Mouse (Mus musculus) liver, embryonic 14.5 days (tissue): ENCODE measurements around the gene Zp1. TPM values are rescaled to one million over a fixed set of nuclear protein-coding genes. Genes with fewer than 3 reads are reported as not detected.

ENCODE experiments used
- ATAC-seq: fragments of 200-750 bp; cut with Nextera tagmentation; 2 replicates; pipeline ENCODE4 v1.8.0; 2017; ENCODE audit warnings: moderate number of reproducible peaks, mild to moderate bottlenecking, moderate library complexity; ENCODE audit not compliant: insufficient read depth
- DNase-seq, 3 experiments: peaks; one replicate each; pipeline ENCODE4 v3.0.0-alpha.2; 2012 to 2013; ENCODE audit warnings: low read depth in 3 of 3, low spot score in 3 of 3
- H3K27ac ChIP-seq: fragments of 300-500 bp; sonication (generic); 2 replicates; pipeline ENCODE4 v1.5.1; 2014; ENCODE audit warnings: moderate library complexity, mild to moderate bottlenecking, control low read depth, inconsistent platforms
- H3K27me3 ChIP-seq: fragments of 300-500 bp; sonication (generic); 2 replicates; pipeline ENCODE4 v1.6.1; 2014; ENCODE audit warnings: mild to moderate bottlenecking, low read length, moderate library complexity; ENCODE audit not compliant: control insufficient read depth, insufficient read depth
- H3K36me3 ChIP-seq: fragments of 300-500 bp; sonication (generic); replicated peaks from 2 replicates; pipeline ENCODE4 v1.6.1; 2014; ENCODE audit warnings: low read depth; ENCODE audit not compliant: control insufficient read depth, insufficient read depth
- H3K4me1 ChIP-seq, 2 experiments: fragments of 200-500 bp in 1 of 2; fragments of 300-500 bp in 1 of 2; sonication (generic) in 1 of 2; replicated peaks; 2 replicates each; pipeline ENCODE4 v1.6.1; 2012 to 2014; ENCODE audit warnings: antibody characterized with exemption in 1 of 2, inconsistent platforms in 1 of 2, low read length in 1 of 2; ENCODE audit not compliant: control insufficient read depth in 2 of 2, insufficient read depth in 2 of 2
- H3K4me2 ChIP-seq: fragments of 300-500 bp; sonication (generic); 2 replicates; pipeline ENCODE4 v1.6.1; 2014; ENCODE audit warnings: low read depth, mild to moderate bottlenecking, control low read depth, moderate library complexity
- H3K4me3 ChIP-seq, 2 experiments: fragments of 200-500 bp in 1 of 2; fragments of 300-500 bp in 1 of 2; sonication (generic) in 1 of 2; 2 replicates each; pipeline ENCODE4 v1.5.1; 2012 to 2014; ENCODE audit warnings: low read depth in 2 of 2, low read length in 2 of 2, mild to moderate bottlenecking in 2 of 2, control low read depth in 1 of 2, inconsistent platforms in 1 of 2, moderate library complexity in 1 of 2; ENCODE audit not compliant: insufficient read depth in 1 of 2
- H3K9ac ChIP-seq: fragments of 300-500 bp; sonication (generic); replicated peaks from 2 replicates; pipeline ENCODE4 v1.6.1; 2014; ENCODE audit warnings: mild to moderate bottlenecking, control low read depth, moderate library complexity
- H3K9me3 ChIP-seq: fragments of 300-500 bp; sonication (generic); 2 replicates; pipeline ENCODE4 v1.6.1; 2016; ENCODE audit warnings: low read length, mixed read lengths; ENCODE audit not compliant: control insufficient read depth
- CTCF ChIP-seq: IDR thresholded peaks from 2 replicates; pipeline ENCODE4 v1.5.1; 2016; ENCODE audit warnings: antibody characterized with exemption, low read depth, control low read depth
- WGBS: fragments of 180-500 bp; shearing (Covaris S2); extraction: QIAGEN DNeasy Blood & Tissue Kit; methylation state at CpG from one replicate; pipeline ENCODE4 v1.1.7; 2014; ENCODE audit not compliant: insufficient replicate concordance; 5-methylcytosine and 5-hydroxymethylcytosine counted together
- polyA plus RNA-seq, 2 experiments: library from polyadenylated mRNA; depleted of rRNA in 1 of 2; stranded (reverse) in 1 of 2; unstranded in 1 of 2; fragments of >200 nt; fragmentation: Nextera tagmentation in 1 of 2; extraction: Ambion mirVana in 1 of 2; gene quantifications; 2 replicates each; pipeline versions ENCODE4 v1.2.1 to v1.2.3; 2012 to 2014

Gene Zp1
- polyA plus RNA-seq, 2 experiments: not detected

DNA sequence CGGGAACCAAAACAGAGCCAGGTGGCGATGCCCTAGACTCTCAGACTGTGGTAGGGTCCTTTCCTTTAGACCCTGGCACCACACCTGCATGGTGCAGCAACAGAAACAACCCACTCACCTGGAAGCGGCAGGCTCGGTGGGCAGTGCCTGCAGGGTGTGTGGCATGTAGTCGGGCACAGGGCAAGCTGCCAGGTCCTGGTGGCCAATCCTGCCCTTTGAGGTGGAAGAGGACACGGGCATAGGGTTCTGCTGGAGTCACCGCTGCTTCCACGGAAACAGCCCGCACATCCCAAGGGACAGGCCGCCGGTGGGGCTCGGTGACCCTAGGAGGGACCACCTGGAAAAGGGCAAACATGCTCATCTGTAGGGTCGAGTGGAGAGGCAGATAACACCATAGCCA, 54.1 kb downstream of the Zp1 start:
- WGBS: 74% methylated on average over 13 of the region's 13 CpGs
- Histone ChIP-seq H3K4me1 (no peaks in the 10 kb centered on the region), H3K27me3 (peaks cover 14% of the 10 kb centered on the region), H3K4me3 (no peak overlapping the region), H3K9ac (no peak overlapping the region), H3K4me2 (no peak overlapping the region), H3K36me3 (no peaks in the 10 kb centered on the region), H3K27ac (no peak overlapping the region), H3K9me3 (no peaks in the 10 kb centered on the region)
- no peak for TF ChIP-seq CTCF
- ATAC-seq (no peak), DNase-seq (no peak)

Other genes starting within 250 kb of the Zp1 start
- gene Pga5, start 242.6 kb downstream of the Zp1 start, polyA plus RNA-seq (2012; rRNA removed): 0.02 TPM in 1 of 2 replicates, not detected in the other
- gene Pga5, start 242.6 kb downstream of the Zp1 start, polyA plus RNA-seq (2014; fragmentation: Nextera tagmentation; extraction: Ambion mirVana): not detected in 2 replicates
- gene Vps37c, start 231.9 kb downstream of the Zp1 start, polyA plus RNA-seq (2012; rRNA removed): 6.0 and 6.3 TPM in 2 replicates
- gene Vps37c, start 231.9 kb downstream of the Zp1 start, polyA plus RNA-seq (2014; fragmentation: Nextera tagmentation; extraction: Ambion mirVana): 9.3 and 10.4 TPM in 2 replicates
- gene Cd5, start 181.6 kb downstream of the Zp1 start, polyA plus RNA-seq (2012; rRNA removed): 0.02 and 0.13 TPM in 2 replicates
- 0.04 TPM in 1 of 2 replicates, not detected in the other for gene Cd5, start 181.6 kb downstream of the Zp1 start, polyA plus RNA-seq (2014; fragmentation: Nextera tagmentation; extraction: Ambion mirVana)
- not detected in 2 replicates for gene Cd6, start 90.6 kb downstream of the Zp1 start, polyA plus RNA-seq (2012; rRNA removed)
- 0.05 TPM in 1 of 2 replicates, not detected in the other for gene Cd6, start 90.6 kb downstream of the Zp1 start, polyA plus RNA-seq (2014; fragmentation: Nextera tagmentation; extraction: Ambion mirVana)
- gene Slc15a3, start 80.9 kb downstream of the Zp1 start, polyA plus RNA-seq (2012; rRNA removed): 3.7 and 3.8 TPM in 2 replicates
- 0.90 and 1.4 TPM in 2 replicates for gene Slc15a3, start 80.9 kb downstream of the Zp1 start, polyA plus RNA-seq (2014; fragmentation: Nextera tagmentation; extraction: Ambion mirVana)
- gene Tmem132a, start 50.7 kb downstream of the Zp1 start, polyA plus RNA-seq (2012; rRNA removed): 2.5 and 2.8 TPM in 2 replicates
- 1.6 and 2.2 TPM in 2 replicates for gene Tmem132a, start 50.7 kb downstream of the Zp1 start, polyA plus RNA-seq (2014; fragmentation: Nextera tagmentation; extraction: Ambion mirVana)
- 10.9 and 11.1 TPM in 2 replicates for gene Tmem109, start 38.6 kb downstream of the Zp1 start, polyA plus RNA-seq (2012; rRNA removed)
- gene Tmem109, start 38.6 kb downstream of the Zp1 start, polyA plus RNA-seq (2014; fragmentation: Nextera tagmentation; extraction: Ambion mirVana): 16.1 and 16.5 TPM in 2 replicates
- 108 and 117 TPM in 2 replicates for gene Prpf19, start 25.4 kb downstream of the Zp1 start, polyA plus RNA-seq (2012; rRNA removed)
- gene Prpf19, start 25.4 kb downstream of the Zp1 start, polyA plus RNA-seq (2014; fragmentation: Nextera tagmentation; extraction: Ambion mirVana): 15.7 and 19.1 TPM in 2 replicates
- 0.02 and 0.04 TPM in 2 replicates for gene Ptgdr2, start 16.5 kb upstream of the Zp1 start, polyA plus RNA-seq (2012; rRNA removed)
- 0.05 and 0.09 TPM in 2 replicates for gene Ptgdr2, start 16.5 kb upstream of the Zp1 start, polyA plus RNA-seq (2014; fragmentation: Nextera tagmentation; extraction: Ambion mirVana)
- gene Ccdc86, start 28.6 kb upstream of the Zp1 start, polyA plus RNA-seq (2012; rRNA removed): 3.3 and 4.9 TPM in 2 replicates
- gene Ccdc86, start 28.6 kb upstream of the Zp1 start, polyA plus RNA-seq (2014; fragmentation: Nextera tagmentation; extraction: Ambion mirVana): 9.9 and 10.6 TPM in 2 replicates
- not detected in 2 replicates for gene Ms4a10, start 54.0 kb upstream of the Zp1 start, polyA plus RNA-seq (2012; rRNA removed)
- 0.23 TPM in 1 of 2 replicates, not detected in the other for gene Ms4a10, start 54.0 kb upstream of the Zp1 start, polyA plus RNA-seq (2014; fragmentation: Nextera tagmentation; extraction: Ambion mirVana)
- gene Ms4a15, start 72.6 kb upstream of the Zp1 start, polyA plus RNA-seq (2012; rRNA removed): not detected in 2 replicates
- not detected in 2 replicates for gene Ms4a15, start 72.6 kb upstream of the Zp1 start, polyA plus RNA-seq (2014; fragmentation: Nextera tagmentation; extraction: Ambion mirVana)
- 0.02 TPM in 1 of 2 replicates, not detected in the other for gene Ms4a18, start 97.4 kb upstream of the Zp1 start, polyA plus RNA-seq (2012; rRNA removed)
- gene Ms4a18, start 97.4 kb upstream of the Zp1 start, polyA plus RNA-seq (2014; fragmentation: Nextera tagmentation; extraction: Ambion mirVana): not detected in 2 replicates
- 0.08 and 0.25 TPM in 2 replicates for gene Ms4a8a, start 160.5 kb upstream of the Zp1 start, polyA plus RNA-seq (2012; rRNA removed)
- 0.11 TPM in 1 of 2 replicates, not detected in the other for gene Ms4a8a, start 160.5 kb upstream of the Zp1 start, polyA plus RNA-seq (2014; fragmentation: Nextera tagmentation; extraction: Ambion mirVana)
- gene 1700017D01Rik, start 210.2 kb upstream of the Zp1 start, polyA plus RNA-seq (2012; rRNA removed): not detected in 2 replicates
- gene 1700017D01Rik, start 210.2 kb upstream of the Zp1 start, polyA plus RNA-seq (2014; fragmentation: Nextera tagmentation; extraction: Ambion mirVana): not detected in 2 replicates
- not detected in 2 replicates for gene 1700025F22Rik, start 244.7 kb upstream of the Zp1 start, polyA plus RNA-seq (2012; rRNA removed)
- not detected in 2 replicates for gene 1700025F22Rik, start 244.7 kb upstream of the Zp1 start, polyA plus RNA-seq (2014; fragmentation: Nextera tagmentation; extraction: Ambion mirVana)